Comparison of ENCODE assay signal across 27 mouse cellular contexts in the genomic region with DNA sequence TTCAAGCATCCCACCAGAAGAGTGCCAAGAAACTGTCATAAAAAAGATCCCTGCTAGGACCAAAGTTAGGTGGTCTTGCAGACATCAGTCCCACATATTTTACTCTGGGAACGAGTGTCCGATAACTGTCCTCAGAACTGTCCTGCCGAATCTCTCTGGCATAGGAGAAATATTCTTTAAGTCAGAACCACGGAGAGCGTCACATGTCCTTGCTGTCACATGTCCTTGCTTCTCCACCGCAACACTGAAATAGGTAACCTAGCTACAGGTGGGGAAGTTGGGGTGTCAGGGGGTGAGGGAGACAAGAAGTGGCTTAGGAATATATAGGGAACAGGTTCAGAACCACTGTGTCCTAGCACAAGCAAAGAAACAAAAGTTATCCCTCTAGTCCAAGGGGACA.
A peak's percentile ranks its signal among the peaks of the same experiment; 100 is the strongest.
DNase-seq lines count a peak whose midpoint lies in the region; ATAC-seq and TF ChIP-seq lines count a peak whose summit lies in the region.
"Had no signal": no experiment of that assay in that cellular context is flagged by ENCODE, and none has a peak within 500 bp of the region (broad histone marks: within the 10 kb centered on the region; RNA-seq: fewer than 3 reads in every experiment).

No protein-coding gene starts in this region.

- no peak for ATAC-seq in limb, embryonic 11.5 days (ENCODE audit: insufficient number of reproducible peaks, low FRiP score, low TSS enrichment, low read depth)
- ATAC-seq in limb, embryonic 14.5 days (ENCODE audit: low FRiP score, low read depth), result no peak
- ATAC-seq: CD4-positive, CD25-positive, alpha-beta regulatory T cell, adult 4 months; forebrain, embryonic 15.5 days; hindbrain, embryonic 16.5 days; inflammation-experienced regulatory T-cells, adult 6 months; intestine, postnatal 0 days; Patski had no signal

- no peak overlapping the region for H3K4me2 ChIP-seq in limb, embryonic 11.5 days (ENCODE audit: low read depth, severe bottlenecking)
- no peak overlapping the region for H3K4me2 ChIP-seq in limb, embryonic 14.5 days (replicated peaks; ENCODE audit: low read depth, low read length, severe bottlenecking)
- H3K4me2 ChIP-seq: embryonic facial prominence, embryonic 15.5 days; forebrain, embryonic 15.5 days; heart, embryonic 13.5 days; hindbrain, embryonic 12.5 days had no signal

- no peak overlapping the region for H3K4me3 ChIP-seq in limb, embryonic 11.5 days (ENCODE audit: low read depth, low read length)
- H3K4me3 ChIP-seq in limb, embryonic 10.5 days, result no peak overlapping the region
- H3K4me3 ChIP-seq in limb, embryonic 14.5 days (replicated peaks; ENCODE audit: low read length), result no peak overlapping the region
- H3K4me3 ChIP-seq: embryonic facial prominence, embryonic 15.5 days; erythroblast, embryonic 14.5 days; forebrain, embryonic 10.5 days; forebrain, embryonic 15.5 days; heart, embryonic 13.5 days; hindbrain, embryonic 12.5 days had no signal

- no peak overlapping the region for H3K9ac ChIP-seq in limb, embryonic 11.5 days (ENCODE audit: low read length)
- no peak overlapping the region for H3K9ac ChIP-seq in limb, embryonic 14.5 days (ENCODE audit: low read depth, low read length, severe bottlenecking)
- H3K9ac ChIP-seq: embryonic facial prominence, embryonic 15.5 days; forebrain, embryonic 15.5 days; heart, embryonic 13.5 days; hindbrain, embryonic 12.5 days had no signal

- no peaks in the 10 kb centered on the region for H3K9me3 ChIP-seq in limb, embryonic 11.5 days (ENCODE audit: control insufficient read depth, low read length)
- no peaks in the 10 kb centered on the region for H3K9me3 ChIP-seq in limb, embryonic 10.5 days (replicated peaks)
- H3K9me3 ChIP-seq in limb, embryonic 14.5 days (ENCODE audit: control insufficient read depth, low read length), result no peaks in the 10 kb centered on the region
- H3K9me3 ChIP-seq: embryonic facial prominence, embryonic 15.5 days; forebrain, embryonic 10.5 days; forebrain, embryonic 15.5 days; G1E; heart, embryonic 13.5 days; hindbrain, embryonic 12.5 days had no signal

- no peaks in the 10 kb centered on the region for H3K36me3 ChIP-seq in limb, embryonic 11.5 days (ENCODE audit: control insufficient read depth, insufficient read depth, low read length)
- H3K36me3 ChIP-seq in limb, embryonic 10.5 days, result no peaks in the 10 kb centered on the region
- H3K36me3 ChIP-seq in limb, embryonic 14.5 days (ENCODE audit: control insufficient read depth, insufficient read depth, low read length), result no peaks in the 10 kb centered on the region
- H3K36me3 ChIP-seq: embryonic facial prominence, embryonic 15.5 days; forebrain, embryonic 10.5 days; forebrain, embryonic 15.5 days; G1E; heart, embryonic 13.5 days; hindbrain, embryonic 12.5 days had no signal

- H3K27me3 ChIP-seq in limb, embryonic 11.5 days (ENCODE audit: control insufficient read depth, insufficient read depth, low read length), result no peaks in the 10 kb centered on the region
- no peaks in the 10 kb centered on the region for H3K27me3 ChIP-seq in limb, embryonic 10.5 days (ENCODE audit: low read depth, poor library complexity, severe bottlenecking)
- no peaks in the 10 kb centered on the region for H3K27me3 ChIP-seq in limb, embryonic 14.5 days (ENCODE audit: control insufficient read depth, insufficient read depth, low read length)
- H3K27me3 ChIP-seq: embryonic facial prominence, embryonic 15.5 days; forebrain, embryonic 15.5 days; heart, embryonic 13.5 days; hindbrain, embryonic 12.5 days had no signal

- no peaks in the 10 kb centered on the region for H3K4me1 ChIP-seq in limb, embryonic 11.5 days (ENCODE audit: control insufficient read depth, insufficient read depth, low read length)
- no peaks in the 10 kb centered on the region for H3K4me1 ChIP-seq in limb, embryonic 10.5 days
- no peaks in the 10 kb centered on the region for H3K4me1 ChIP-seq in limb, embryonic 14.5 days (ENCODE audit: control insufficient read depth, insufficient read depth, low read length)
- H3K4me1 ChIP-seq: embryonic facial prominence, embryonic 15.5 days; forebrain, embryonic 10.5 days; forebrain, embryonic 15.5 days; heart, embryonic 13.5 days; hindbrain, embryonic 12.5 days had no signal

- TF ChIP-seq POLR2A in limb, embryonic 14.5 days (IDR thresholded peaks at IDR 0.05; ENCODE audit: borderline replicate concordance, extremely low read depth, insufficient read depth, insufficient read length), result no peak

- H3K27ac ChIP-seq in limb, embryonic 11.5 days (replicated peaks; ENCODE audit: low read depth, low read length), result no peak overlapping the region
- H3K27ac ChIP-seq in limb, embryonic 10.5 days, result no peak overlapping the region
- no peak overlapping the region for H3K27ac ChIP-seq in limb, embryonic 14.5 days (replicated peaks; ENCODE audit: low read depth, low read length)
- H3K27ac ChIP-seq: embryonic facial prominence, embryonic 15.5 days; forebrain, embryonic 10.5 days; forebrain, embryonic 15.5 days; heart, embryonic 13.5 days; hindbrain, embryonic 12.5 days had no signal

- DNase-seq in limb, embryonic 11.5 days (ENCODE audit: low spot score), result peak; percentile 23
- DNase-seq in limb, embryonic 10.5 days (ENCODE audit: low spot score), result no peak
- peak; percentile 11 for DNase-seq in NIH3T3 (ENCODE audit: low read depth)
- peak; percentile 10 for DNase-seq in embryo, embryonic 10.5 days (ENCODE audit: low spot score)
- DNase-seq in limb, embryonic 14.5 days (ENCODE audit: low spot score), result peak; percentile 21
- no peak for DNase-seq in heart, adult 9 months (ENCODE audit: low spot score in 2 of 2)
- DNase-seq in right cerebral cortex, adult 18-20 months, result no peak
- DNase-seq in right cerebral cortex, postnatal 10 days (ENCODE audit: low spot score in 2 of 2), result no peak
- DNase-seq: adrenal gland, adult 8-10 months; B cell, adult 2 months; cerebellum, adult 11 months; cerebellum, adult 9-10 months; cerebellum, postnatal 25 days; gastrocnemius, postnatal 14 days; heart, postnatal 4 days had no signal

- WGBS in limb, embryonic 11.5 days, result 80% methylated on average over 6 of the region's 6 CpGs
- WGBS in limb, embryonic 10.5 days, result 79% methylated on average over 6 of the region's 6 CpGs
- WGBS in limb, embryonic 14.5 days, result 77% methylated on average over 6 of the region's 6 CpGs

Comparison
In these comparisons a context has a peak if more than half of its experiments do, and no peak if none do; other contexts are left out.
1. DNase-seq: peak in limb, embryonic 11.5 days (single experiment), NIH3T3 (single experiment), embryo, embryonic 10.5 days (single experiment) and limb, embryonic 14.5 days (single experiment); none in limb, embryonic 10.5 days (single experiment), heart, adult 9 months (0 of 2), right cerebral cortex, adult 18-20 months (single experiment) and right cerebral cortex, postnatal 10 days (0 of 2).